Mouse (Mus musculus): Measurements from ENCODE around the gene Myzap.

GRCm38 (mm10) chr9:71493771-71494170 is 98.4 kb downstream of the Myzap start:
- TF ChIP-seq CTCF (IDR thresholded peaks at IDR 0.05; ENCODE audit: control insufficient read depth, insufficient read depth, insufficient read length): no peak
- TF ChIP-seq MYOG (IDR thresholded peaks at IDR 0.05; ENCODE audit: control insufficient read depth, extremely low read depth, insufficient read length): no peak
- TF ChIP-seq MYOD1 (IDR thresholded peaks at IDR 0.05; ENCODE audit: control insufficient read depth, insufficient read length, low read depth): no peak
- no peak for TF ChIP-seq MAX (IDR thresholded peaks at IDR 0.05)
- no peak for TF ChIP-seq FOSL1 (IDR thresholded peaks at IDR 0.05; ENCODE audit: insufficient read depth, low read length, poor library complexity, severe bottlenecking)

All from C2C12 (cell line).